Mouse (Mus musculus): ENCODE data around the gene Dnajb12. TPM values are rescaled to one million over a fixed set of nuclear protein-coding genes. Genes with fewer than 3 reads are reported as not detected.

The Dnajb12 gene
- polyA plus RNA-seq, 1 experiment from 2014 or later, result 27.6 TPM

- ATAC-seq, result peak; percentile 19
- peak overlapping the region; percentile 81 for H3K4me2 ChIP-seq (ENCODE audit: low read depth, low read length)
- peak overlapping the region; percentile 94 for H3K4me3 ChIP-seq (ENCODE audit: low read length)
- H3K9me3 ChIP-seq (ENCODE audit: control insufficient read depth, low read length), result no peaks in the 10 kb centered on the region
- peaks cover 19% of the 10 kb centered on the region for H3K4me1 ChIP-seq (ENCODE audit: control insufficient read depth, insufficient read depth, low read length)
- H3K27me3 ChIP-seq (replicated peaks; ENCODE audit: control insufficient read depth, insufficient read depth, low read length), result no peaks in the 10 kb centered on the region
- WGBS, result 15% methylated on average over 5 of the region's 5 CpGs
- peak overlapping the region; percentile 98 for H3K9ac ChIP-seq (ENCODE audit: low read depth, low read length)
- no peaks in the 10 kb centered on the region for H3K36me3 ChIP-seq (ENCODE audit: control insufficient read depth, insufficient read depth, low read length)
- peak overlapping the region; percentile 100 for H3K27ac ChIP-seq (ENCODE audit: low read length)
Measured at GRCm38 (mm10) chr10:59878823-59879222, 533 bp upstream of the Dnajb12 start.

DNA sequence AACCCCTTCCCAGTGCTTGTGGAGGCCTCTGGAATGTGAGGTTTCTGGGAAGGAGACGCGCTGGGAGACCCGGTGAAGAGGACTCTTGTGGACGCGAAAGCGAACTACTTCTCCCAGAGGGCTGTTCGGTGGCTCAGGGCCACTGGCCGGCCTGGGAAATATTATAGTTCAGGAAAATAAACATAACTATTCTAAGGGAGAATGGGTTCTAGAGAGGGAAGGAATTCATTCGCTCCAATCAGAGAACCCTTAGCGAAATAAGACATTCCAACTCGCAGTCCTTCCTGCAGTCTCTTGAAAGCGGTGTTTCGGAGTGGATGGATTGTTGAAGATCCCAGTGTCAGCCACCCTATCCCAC lies 652 bp downstream of the Dnajb12 start:
- Histone ChIP-seq H3K4me1 (ENCODE audit: control insufficient read depth, insufficient read depth, low read length) (peaks cover 19% of the 10 kb centered on the region), H3K36me3 (ENCODE audit: control insufficient read depth, insufficient read depth, low read length) (no peaks in the 10 kb centered on the region), H3K9me3 (ENCODE audit: control insufficient read depth, low read length) (no peaks in the 10 kb centered on the region), H3K27ac (ENCODE audit: low read length) (peak overlapping the region; percentile 100), H3K9ac (ENCODE audit: low read depth, low read length) (peak overlapping the region; percentile 98), H3K4me2 (ENCODE audit: low read depth, low read length) (peak overlapping the region; percentile 91), H3K27me3 (replicated peaks; ENCODE audit: control insufficient read depth, insufficient read depth, low read length) (no peaks in the 10 kb centered on the region), H3K4me3 (ENCODE audit: low read length) (peak overlapping the region; percentile 94)
- peak; percentile 57 for ATAC-seq
- WGBS, result 0% methylated on average over 13 of the region's 13 CpGs

GRCm38 (mm10) chr10:59880837-59881236 lies 1.5 kb downstream of the Dnajb12 start:
- Histone ChIP-seq H3K4me3 (ENCODE audit: low read length) (peak overlapping the region; percentile 94), H3K4me2 (ENCODE audit: low read depth, low read length) (peak overlapping the region; percentile 91), H3K9me3 (ENCODE audit: control insufficient read depth, low read length) (no peaks in the 10 kb centered on the region), H3K4me1 (ENCODE audit: control insufficient read depth, insufficient read depth, low read length) (peaks cover 19% of the 10 kb centered on the region), H3K27ac (ENCODE audit: low read length) (peak overlapping the region; percentile 100), H3K27me3 (replicated peaks; ENCODE audit: control insufficient read depth, insufficient read depth, low read length) (no peaks in the 10 kb centered on the region), H3K9ac (ENCODE audit: low read depth, low read length) (peak overlapping the region; percentile 98), H3K36me3 (ENCODE audit: control insufficient read depth, insufficient read depth, low read length) (no peaks in the 10 kb centered on the region)
- ATAC-seq, result peak; percentile 29
- 70% methylated on average over 7 of the region's 7 CpGs for WGBS

GRCm38 (mm10) chr10:59884327-59885173 lies 5.2 kb downstream of the Dnajb12 start:
- no peaks in the 10 kb centered on the region for H3K9me3 ChIP-seq (ENCODE audit: control insufficient read depth, low read length)
- H3K36me3 ChIP-seq (ENCODE audit: control insufficient read depth, insufficient read depth, low read length), result no peaks in the 10 kb centered on the region
- no peak overlapping the region for H3K4me2 ChIP-seq (ENCODE audit: low read depth, low read length)
- H3K27ac ChIP-seq (ENCODE audit: low read length), result no peak overlapping the region
- no peak overlapping the region for H3K4me3 ChIP-seq (ENCODE audit: low read length)
- no peak for ATAC-seq
- no peaks in the 10 kb centered on the region for H3K27me3 ChIP-seq (replicated peaks; ENCODE audit: control insufficient read depth, insufficient read depth, low read length)
- H3K4me1 ChIP-seq (ENCODE audit: control insufficient read depth, insufficient read depth, low read length), result peaks cover 15% of the 10 kb centered on the region
- 86% methylated on average over 10 of the region's 10 CpGs for WGBS
- H3K9ac ChIP-seq (ENCODE audit: low read depth, low read length), result no peak overlapping the region

DNA sequence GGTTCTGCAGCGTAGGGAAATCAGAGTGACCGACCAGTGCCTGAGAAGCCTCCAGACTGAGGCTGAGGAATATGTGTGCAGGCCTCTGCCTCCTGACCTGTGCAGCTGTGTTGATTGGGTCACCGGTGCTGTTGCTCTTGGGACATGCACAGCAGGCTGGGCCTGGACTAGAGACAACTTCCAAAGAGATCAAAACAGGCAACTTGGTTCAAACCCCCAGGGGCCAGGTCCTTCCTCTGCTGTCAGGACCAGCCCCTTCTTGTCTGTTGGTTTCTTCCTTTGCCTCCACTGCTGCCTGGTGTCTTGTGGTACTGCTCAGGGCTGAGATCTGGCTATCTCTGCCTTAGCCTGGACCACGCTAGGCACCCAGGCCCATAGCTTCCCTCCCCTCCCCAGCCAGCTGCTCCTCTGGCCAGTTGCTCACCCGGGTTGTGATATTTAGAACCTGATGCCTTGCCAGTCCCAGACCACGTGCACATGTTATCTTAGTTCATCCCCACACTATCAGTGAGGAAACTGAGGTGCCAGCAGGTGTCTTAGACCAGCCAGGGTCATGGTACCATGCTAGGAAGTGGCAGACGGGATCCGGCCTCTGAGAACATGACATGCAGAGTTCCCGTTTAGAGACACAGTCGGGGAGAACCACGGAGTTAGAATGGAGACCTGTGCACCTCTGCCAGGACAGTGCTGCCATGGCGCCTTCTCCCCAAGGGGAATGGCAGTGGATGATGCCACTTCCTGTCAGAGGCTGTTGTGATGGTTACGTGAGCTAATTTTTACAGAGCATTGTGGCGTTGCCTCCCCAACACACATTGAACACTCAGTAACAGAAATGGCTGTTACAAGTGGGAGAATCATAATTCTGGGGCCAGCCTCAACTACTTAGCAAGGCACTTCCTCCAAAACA lies 6.1 kb downstream of the Dnajb12 start:
- H3K4me1 ChIP-seq (ENCODE audit: control insufficient read depth, insufficient read depth, low read length), result peaks cover 13% of the 10 kb centered on the region
- WGBS, result 89% methylated on average over 14 of the region's 14 CpGs
- 0 out of 2 replicates have a peak, but pooled peaks cover under 1% of the 10 kb centered on the region for H3K36me3 ChIP-seq (ENCODE audit: control insufficient read depth, insufficient read depth, low read length)
- no peaks in the 10 kb centered on the region for H3K27me3 ChIP-seq (replicated peaks; ENCODE audit: control insufficient read depth, insufficient read depth, low read length)
- H3K9me3 ChIP-seq (ENCODE audit: control insufficient read depth, low read length), result no peaks in the 10 kb centered on the region
- ATAC-seq, result no peak
- no peak overlapping the region for H3K4me3 ChIP-seq (ENCODE audit: low read length)
- no peak overlapping the region for H3K4me2 ChIP-seq (ENCODE audit: low read depth, low read length)
- H3K9ac ChIP-seq (ENCODE audit: low read depth, low read length), result no peak overlapping the region
- H3K27ac ChIP-seq (ENCODE audit: low read length), result no peak overlapping the region

DNA sequence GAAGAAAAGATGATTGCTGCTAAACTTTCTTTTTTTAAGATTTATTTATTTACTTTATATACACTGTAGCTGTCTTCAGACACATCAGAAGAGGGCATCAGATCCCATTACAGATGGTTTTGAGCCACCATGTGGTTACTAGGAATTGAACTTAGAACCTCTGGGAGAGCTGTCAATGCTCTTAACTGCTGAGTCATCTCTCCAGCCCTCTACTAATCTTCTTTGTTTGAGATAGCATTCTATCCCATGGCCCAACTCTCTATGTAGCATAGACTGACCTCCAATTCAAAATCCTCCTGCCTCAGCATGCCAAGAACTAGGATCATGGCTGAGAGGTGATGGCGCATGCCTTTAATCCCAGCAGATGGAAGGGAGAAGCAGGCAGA lies 6.7 kb downstream of the Dnajb12 start:
- no peak overlapping the region for H3K9ac ChIP-seq (ENCODE audit: low read depth, low read length)
- no peaks in the 10 kb centered on the region for H3K9me3 ChIP-seq (ENCODE audit: control insufficient read depth, low read length)
- peaks cover 5% of the 10 kb centered on the region; the same call in 1 of the 2 replicates for H3K36me3 ChIP-seq (ENCODE audit: control insufficient read depth, insufficient read depth, low read length)
- no peak overlapping the region for H3K4me2 ChIP-seq (ENCODE audit: low read depth, low read length)
- WGBS, result 100% methylated on average over 1 of the region's 1 CpGs
- no peaks in the 10 kb centered on the region for H3K27me3 ChIP-seq (replicated peaks; ENCODE audit: control insufficient read depth, insufficient read depth, low read length)
- no peak overlapping the region for H3K4me3 ChIP-seq (ENCODE audit: low read length)
- H3K4me1 ChIP-seq (ENCODE audit: control insufficient read depth, insufficient read depth, low read length), result peaks cover 7% of the 10 kb centered on the region
- H3K27ac ChIP-seq (ENCODE audit: low read length), result no peak overlapping the region
- ATAC-seq, result no peak

GRCm38 (mm10) chr10:59887432-59887831 lies 8.1 kb downstream of the Dnajb12 start:
- Histone ChIP-seq H3K4me2 (ENCODE audit: low read depth, low read length) (no peak overlapping the region), H3K9me3 (ENCODE audit: control insufficient read depth, low read length) (no peaks in the 10 kb centered on the region), H3K27ac (ENCODE audit: low read length) (no peak overlapping the region), H3K27me3 (replicated peaks; ENCODE audit: control insufficient read depth, insufficient read depth, low read length) (no peaks in the 10 kb centered on the region), H3K9ac (ENCODE audit: low read depth, low read length) (no peak overlapping the region), H3K4me3 (ENCODE audit: low read length) (no peak overlapping the region), H3K36me3 (ENCODE audit: control insufficient read depth, insufficient read depth, low read length) (peaks cover 10% of the 10 kb centered on the region), H3K4me1 (ENCODE audit: control insufficient read depth, insufficient read depth, low read length) (no peaks in the 10 kb centered on the region)
- 82% methylated on average over 5 of the region's 5 CpGs for WGBS
- ATAC-seq, result no peak

DNA sequence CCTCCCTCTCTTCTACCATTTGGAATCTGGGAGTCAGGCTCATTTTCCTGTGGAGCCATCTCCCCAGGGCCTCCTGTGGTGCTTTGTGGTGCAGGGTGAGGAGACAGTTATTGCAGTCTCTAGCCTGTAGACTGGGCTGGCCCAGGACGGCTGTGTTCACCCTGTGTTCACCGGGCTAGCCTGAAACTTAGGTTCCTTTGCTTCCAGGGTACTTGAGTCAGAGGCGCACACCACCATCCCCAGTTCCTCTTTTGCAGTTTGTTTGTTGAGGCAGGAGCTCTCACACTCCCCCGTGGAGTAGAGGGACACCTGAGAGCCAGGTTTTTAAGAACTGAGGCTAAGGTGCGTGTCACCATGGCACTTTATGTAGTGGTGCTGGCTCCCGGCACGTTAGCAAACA lies 10.0 kb downstream of the Dnajb12 start:
- H3K27me3 ChIP-seq (replicated peaks; ENCODE audit: control insufficient read depth, insufficient read depth, low read length), result no peaks in the 10 kb centered on the region
- WGBS, result 88% methylated on average over 7 of the region's 7 CpGs
- peaks cover 10% of the 10 kb centered on the region for H3K36me3 ChIP-seq (ENCODE audit: control insufficient read depth, insufficient read depth, low read length)
- no peak overlapping the region for H3K27ac ChIP-seq (ENCODE audit: low read length)
- no peaks in the 10 kb centered on the region for H3K9me3 ChIP-seq (ENCODE audit: control insufficient read depth, low read length)
- no peak for ATAC-seq
- no peak overlapping the region for H3K4me3 ChIP-seq (ENCODE audit: low read length)
- H3K4me2 ChIP-seq (ENCODE audit: low read depth, low read length), result no peak overlapping the region
- no peak overlapping the region for H3K9ac ChIP-seq (ENCODE audit: low read depth, low read length)
- no peaks in the 10 kb centered on the region for H3K4me1 ChIP-seq (ENCODE audit: control insufficient read depth, insufficient read depth, low read length)

- WGBS, result 86% methylated on average over 15 of the region's 15 CpGs
- no peak overlapping the region for H3K4me2 ChIP-seq (ENCODE audit: low read depth, low read length)
- H3K27me3 ChIP-seq (replicated peaks; ENCODE audit: control insufficient read depth, insufficient read depth, low read length), result no peaks in the 10 kb centered on the region
- no peak overlapping the region for H3K27ac ChIP-seq (ENCODE audit: low read length)
- H3K9me3 ChIP-seq (ENCODE audit: control insufficient read depth, low read length), result no peaks in the 10 kb centered on the region
- H3K4me3 ChIP-seq (ENCODE audit: low read length), result no peak overlapping the region
- H3K9ac ChIP-seq (ENCODE audit: low read depth, low read length), result no peak overlapping the region
- peaks cover 10% of the 10 kb centered on the region for H3K36me3 ChIP-seq (ENCODE audit: control insufficient read depth, insufficient read depth, low read length)
- no peak for ATAC-seq
- H3K4me1 ChIP-seq (ENCODE audit: control insufficient read depth, insufficient read depth, low read length), result no peaks in the 10 kb centered on the region
Measured at GRCm38 (mm10) chr10:59889953-59890751, 10.8 kb downstream of the Dnajb12 start.
